Mouse (Mus musculus) myocyte (in vitro differentiated cells): ENCODE results near the gene Fam168a. TPM values are rescaled to one million over a fixed set of nuclear protein-coding genes. Genes with fewer than 3 reads are reported as not detected.

Source experiments
- H3K27me3 ChIP-seq: one replicate; pipeline ENCODE4 v1.6.1; 2011; ENCODE audit not compliant: control insufficient read depth, insufficient read depth, insufficient read length
- H3K36me3 ChIP-seq: one replicate; pipeline ENCODE4 v1.6.1; 2011; ENCODE audit not compliant: control insufficient read depth, insufficient read depth
- H3K4me2 ChIP-seq: one replicate; pipeline ENCODE4 v1.6.1; 2011; ENCODE audit warnings: low read depth, control low read depth
- H3K4me3 ChIP-seq: one replicate; pipeline ENCODE4 v1.5.1; 2011; ENCODE audit warnings: mild to moderate bottlenecking, control low read depth, moderate library complexity
- H3K79me2 ChIP-seq: one replicate; pipeline ENCODE4 v1.6.1; 2011; ENCODE audit not compliant: control insufficient read depth, insufficient read depth
- H3ac ChIP-seq: one replicate; pipeline ENCODE4 v1.6.1; 2011; ENCODE audit not compliant: control insufficient read depth, insufficient read length
- CEBPB ChIP-seq: IDR thresholded peaks from 2 replicates; pipeline ENCODE4 v1.6.1; 2011; ENCODE audit warnings: mild to moderate bottlenecking, moderate library complexity; ENCODE audit not compliant: poor library complexity, insufficient read depth, severe bottlenecking
- E2F4 ChIP-seq: IDR thresholded peaks from one replicate; pipeline ENCODE4 v1.6.1; 2011; ENCODE audit warnings: mild to moderate bottlenecking, control low read depth, moderate library complexity; ENCODE audit not compliant: insufficient read depth
- MAX ChIP-seq: IDR thresholded peaks from one replicate; pipeline ENCODE4 v1.6.1; 2011; ENCODE audit warnings: low read depth, mild to moderate bottlenecking, control low read depth
- MYOD1 ChIP-seq, 3 experiments: IDR thresholded peaks; one replicate each; pipeline ENCODE4 v1.6.1; 2011; ENCODE audit warnings: control low read depth in 2 of 3, low read depth in 2 of 3, mild to moderate bottlenecking in 2 of 3, moderate library complexity in 1 of 3; ENCODE audit not compliant: insufficient read length in 2 of 3, control insufficient read depth in 1 of 3
- MYOG ChIP-seq, 3 experiments: IDR thresholded peaks; one replicate each; pipeline ENCODE4 v1.6.1; 2011; ENCODE audit warnings: control low read depth in 2 of 3, low read depth in 2 of 3, mild to moderate bottlenecking in 2 of 3; ENCODE audit not compliant: insufficient read length in 2 of 3, control insufficient read depth in 1 of 3, insufficient read depth in 1 of 3
- POLR2A ChIP-seq: IDR thresholded peaks from one replicate; pipeline ENCODE4 v1.6.1; 2011; ENCODE audit warnings: low read depth, mild to moderate bottlenecking, control low read depth, moderate library complexity; ENCODE audit not compliant: insufficient read length
- POLR2AphosphoS2 ChIP-seq: IDR thresholded peaks from one replicate; pipeline ENCODE4 v1.6.1; 2011; ENCODE audit warnings: low read depth, control low read depth; ENCODE audit not compliant: insufficient read length
- REST ChIP-seq: IDR thresholded peaks from one replicate; pipeline ENCODE4 v1.6.1; 2011; ENCODE audit warnings: mild to moderate bottlenecking, control low read depth, moderate library complexity; ENCODE audit not compliant: insufficient read depth, insufficient read length
- SRF ChIP-seq: IDR thresholded peaks from one replicate; pipeline ENCODE4 v1.6.1; 2011; ENCODE audit warnings: low read depth; ENCODE audit not compliant: control insufficient read depth, insufficient read length
- TCF12 ChIP-seq: IDR thresholded peaks from one replicate; pipeline ENCODE4 v1.6.1; 2011; ENCODE audit warnings: mild to moderate bottlenecking, control low read depth; ENCODE audit not compliant: poor library complexity, insufficient read depth, severe bottlenecking
- TCF3 ChIP-seq: IDR thresholded peaks from one replicate; pipeline ENCODE4 v1.6.1; 2011; ENCODE audit warnings: low read depth, control low read depth; ENCODE audit not compliant: insufficient read length
- USF1 ChIP-seq: IDR thresholded peaks from one replicate; pipeline ENCODE4 v1.6.1; 2011; ENCODE audit warnings: low read depth, mild to moderate bottlenecking, control low read depth, moderate library complexity
- polyA plus RNA-seq: library from polyadenylated mRNA; unstranded; fragments of >200 nt; fragmentation: generic; extraction: Trizol; gene quantifications from one replicate; pipeline ENCODE4 v1.2.1, GENCODE M21; 2012; ENCODE audit warnings: missing spikeins

Gene Fam168a
- polyA plus RNA-seq, 1 experiment, result 21.7 TPM

- H3K4me3 ChIP-seq, result no peak overlapping the region
- H3K36me3 ChIP-seq, result no peaks in the 10 kb centered on the region
- H3ac ChIP-seq, result no peak overlapping the region
- H3K79me2 ChIP-seq, result no peaks in the 10 kb centered on the region
- TF ChIP-seq REST (no peak), MYOG (IDR thresholded peaks at IDR 0.05; ENCODE audit: control insufficient read depth in 1 of 3, insufficient read depth in 1 of 3, insufficient read length in 2 of 3, low read depth in 2 of 3) (no peak), POLR2AphosphoS2 (no peak), MYOD1 (IDR thresholded peaks at IDR 0.05; ENCODE audit: control insufficient read depth in 1 of 3, insufficient read length in 2 of 3, low read depth in 2 of 3) (no peak), POLR2A (no peak), E2F4 (no peak), SRF (no peak), CEBPB (no peak), TCF12 (no peak), USF1 (no peak), MAX (no peak)
- no peaks in the 10 kb centered on the region for H3K27me3 ChIP-seq
- no peak overlapping the region for H3K4me2 ChIP-seq
Observed at GRCm38 (mm10) chr7:100699771-100700770, 6.4 kb upstream of the Fam168a start.

- Histone ChIP-seq H3ac (peak overlapping the region; percentile 63), H3K27me3 (no peaks in the 10 kb centered on the region), H3K4me3 (peak overlapping the region; percentile 70), H3K36me3 (no peaks in the 10 kb centered on the region), H3K4me2 (peak overlapping the region; percentile 75), H3K79me2 (peaks cover 25% of the 10 kb centered on the region)
- TF ChIP-seq MYOG (IDR thresholded peaks at IDR 0.05; ENCODE audit: control insufficient read depth in 1 of 3, insufficient read depth in 1 of 3, insufficient read length in 2 of 3, low read depth in 2 of 3) (no peak), POLR2A (no peak), USF1 (no peak), TCF3 (no peak)
Observed at GRCm38 (mm10) chr7:100706883-100707480, 547 bp downstream of the Fam168a start.

- no peak overlapping the region for H3K4me2 ChIP-seq
- no peak overlapping the region for H3ac ChIP-seq
- peaks cover 6% of the 10 kb centered on the region for H3K79me2 ChIP-seq
- H3K27me3 ChIP-seq, result no peaks in the 10 kb centered on the region
- H3K36me3 ChIP-seq, result no peaks in the 10 kb centered on the region
- H3K4me3 ChIP-seq, result no peak overlapping the region
- TF ChIP-seq REST (no peak), MYOG (IDR thresholded peaks at IDR 0.05; ENCODE audit: control insufficient read depth in 1 of 3, insufficient read depth in 1 of 3, insufficient read length in 2 of 3, low read depth in 2 of 3) (no peak), TCF3 (no peak), POLR2A (no peak)
Observed at GRCm38 (mm10) chr7:100718741-100719140, 12.3 kb downstream of the Fam168a start.

- Histone ChIP-seq H3K4me3 (no peak overlapping the region), H3ac (no peak overlapping the region), H3K4me2 (no peak overlapping the region), H3K27me3 (no peaks in the 10 kb centered on the region), H3K79me2 (peaks cover 4% of the 10 kb centered on the region), H3K36me3 (no peaks in the 10 kb centered on the region)
- TF ChIP-seq POLR2AphosphoS2, result no peak
- no peak for TF ChIP-seq CEBPB
- no peak for TF ChIP-seq USF1
- TF ChIP-seq MYOG (IDR thresholded peaks at IDR 0.05; ENCODE audit: control insufficient read depth in 1 of 3, insufficient read depth in 1 of 3, insufficient read length in 2 of 3, low read depth in 2 of 3), result no peak
- TF ChIP-seq POLR2A, result no peak
- no peak for TF ChIP-seq MYOD1 (IDR thresholded peaks at IDR 0.05; ENCODE audit: control insufficient read depth in 1 of 3, insufficient read length in 2 of 3, low read depth in 2 of 3)
- TF ChIP-seq REST, result no peak
- TF ChIP-seq MAX, result no peak
- no peak for TF ChIP-seq TCF3
- no peak for TF ChIP-seq TCF12
- TF ChIP-seq SRF, result no peak
- TF ChIP-seq E2F4, result no peak
Observed at GRCm38 (mm10) chr7:100722268-100722667, 15.8 kb downstream of the Fam168a start.

GRCm38 (mm10) chr7:100723453-100724294 is 17.2 kb downstream of the Fam168a start:
- TF ChIP-seq TCF3 (no peak), MAX (no peak), POLR2AphosphoS2 (no peak), MYOD1 (IDR thresholded peaks at IDR 0.05; ENCODE audit: control insufficient read depth in 1 of 3, insufficient read length in 2 of 3, low read depth in 2 of 3) (no peak), MYOG (IDR thresholded peaks at IDR 0.05; ENCODE audit: control insufficient read depth in 1 of 3, insufficient read depth in 1 of 3, insufficient read length in 2 of 3, low read depth in 2 of 3) (no peak), POLR2A (no peak), CEBPB (no peak), TCF12 (no peak), SRF (no peak), E2F4 (no peak), USF1 (no peak), REST (no peak)
- H3ac ChIP-seq, result no peak overlapping the region
- H3K27me3 ChIP-seq, result no peaks in the 10 kb centered on the region
- H3K36me3 ChIP-seq, result no peaks in the 10 kb centered on the region
- H3K4me2 ChIP-seq, result no peak overlapping the region
- no peak overlapping the region for H3K4me3 ChIP-seq
- H3K79me2 ChIP-seq, result peaks cover 8% of the 10 kb centered on the region
